In genomic region chr2:117019552-117019951, GRCm38 (mm10) we compare ENCODE assay signal across 9 mouse cellular contexts.
DNase-seq lines count a peak whose midpoint lies in the region; ATAC-seq and TF ChIP-seq lines count a peak whose summit lies in the region.
"Had no signal": no experiment of that assay in that cellular context is flagged by ENCODE, and none has a peak within 500 bp of the region (broad histone marks: within the 10 kb centered on the region; RNA-seq: fewer than 3 reads in every experiment).

No protein-coding gene starts in this region.

- ATAC-seq in lung, embryonic 14.5 days (ENCODE audit: insufficient read depth): peak; percentile 67; the same call in 1 of the 2 replicates
- ATAC-seq in embryonic facial prominence, embryonic 11.5 days (replicated peaks; ENCODE audit: insufficient number of reproducible peaks, low FRiP score, low TSS enrichment, low read depth): 0 out of 2 replicates have a peak, but pooled peaks have one; percentile 21
- peak; percentile 16; the same call in 1 of the 2 replicates for ATAC-seq in limb, embryonic 13.5 days (ENCODE audit: low FRiP score, low read depth)

- peaks cover 13% of the 10 kb centered on the region for H3K4me1 ChIP-seq in lung, embryonic 14.5 days (ENCODE audit: insufficient read depth)
- 0 out of 2 replicates have a peak, but pooled peaks cover 4% of the 10 kb centered on the region for H3K4me1 ChIP-seq in embryonic facial prominence, embryonic 11.5 days (ENCODE audit: control insufficient read depth, insufficient read depth, low read length)
- H3K4me1 ChIP-seq in limb, embryonic 13.5 days: peaks cover 19% of the 10 kb centered on the region

- peak overlapping the region; percentile 72 for H3K27ac ChIP-seq in gastrocnemius, adult 2 months
- peak overlapping the region; percentile 51; the same call in 1 of the 2 replicates for H3K27ac ChIP-seq in lung, embryonic 14.5 days (ENCODE audit: low read depth)
- H3K27ac ChIP-seq in embryonic facial prominence, embryonic 11.5 days (replicated peaks; ENCODE audit: low read depth, low read length): no peak overlapping the region
- peak overlapping the region; percentile 48; the same call in 1 of the 2 replicates for H3K27ac ChIP-seq in limb, embryonic 13.5 days

- H3K9me3 ChIP-seq in lung, embryonic 14.5 days (ENCODE audit: low read depth, low read length): no peaks in the 10 kb centered on the region
- H3K9me3 ChIP-seq in embryonic facial prominence, embryonic 11.5 days (replicated peaks; ENCODE audit: control insufficient read depth, low read length): no peaks in the 10 kb centered on the region
- no peaks in the 10 kb centered on the region for H3K9me3 ChIP-seq in limb, embryonic 13.5 days

- no peak overlapping the region for H3K9ac ChIP-seq in lung, embryonic 14.5 days
- no peak overlapping the region for H3K9ac ChIP-seq in embryonic facial prominence, embryonic 11.5 days (replicated peaks; ENCODE audit: low read length)
- H3K9ac ChIP-seq in limb, embryonic 13.5 days: no peak overlapping the region

- DNase-seq in gastrocnemius, adult 2 months: no peak
- no peak for DNase-seq in gastrocnemius, postnatal 10 days
- DNase-seq in lung, embryonic 14.5 days: no peak
- no peak for DNase-seq in lung, adult 18-20 months
- no peak for DNase-seq in embryonic facial prominence, embryonic 11.5 days (ENCODE audit: low spot score)
- DNase-seq in urinary bladder, postnatal 36 days (ENCODE audit: low spot score in 2 of 2): no peak
- no peak for DNase-seq in adrenal gland, adult 8-10 months
- DNase-seq: thymus, postnatal 14 days had no signal

- no peak overlapping the region for H3K4me2 ChIP-seq in lung, embryonic 14.5 days
- no peak overlapping the region for H3K4me2 ChIP-seq in embryonic facial prominence, embryonic 11.5 days (ENCODE audit: low read depth, low read length)
- no peak overlapping the region for H3K4me2 ChIP-seq in limb, embryonic 13.5 days (replicated peaks)

- TF ChIP-seq CTCF in gastrocnemius, adult 2 months (IDR thresholded peaks at IDR 0.05): no peak
- TF ChIP-seq CTCF in lung, embryonic 14.5 days (IDR thresholded peaks at IDR 0.05; ENCODE audit: low read depth): no peak

- H3K4me3 ChIP-seq in gastrocnemius, adult 2 months: no peak overlapping the region
- no peak overlapping the region for H3K4me3 ChIP-seq in lung, embryonic 14.5 days (ENCODE audit: low read depth, low read length)
- no peak overlapping the region for H3K4me3 ChIP-seq in embryonic facial prominence, embryonic 11.5 days (ENCODE audit: low read depth, low read length)
- H3K4me3 ChIP-seq in limb, embryonic 13.5 days: no peak overlapping the region

- H3K27me3 ChIP-seq in lung, embryonic 14.5 days (ENCODE audit: insufficient read depth, low read length): no peaks in the 10 kb centered on the region
- H3K27me3 ChIP-seq in embryonic facial prominence, embryonic 11.5 days (ENCODE audit: control insufficient read depth, insufficient read depth, low read length): no peaks in the 10 kb centered on the region
- H3K27me3 ChIP-seq in limb, embryonic 13.5 days: no peaks in the 10 kb centered on the region

- H3K36me3 ChIP-seq in lung, embryonic 14.5 days (ENCODE audit: insufficient read depth): no peaks in the 10 kb centered on the region
- H3K36me3 ChIP-seq in embryonic facial prominence, embryonic 11.5 days (replicated peaks; ENCODE audit: control insufficient read depth, insufficient read depth, low read depth, low read length): no peaks in the 10 kb centered on the region
- H3K36me3 ChIP-seq in limb, embryonic 13.5 days: no peaks in the 10 kb centered on the region

- 33% methylated on average over 1 of the region's 1 CpGs for WGBS in lung, embryonic 14.5 days
- 40% methylated on average over 1 of the region's 1 CpGs for WGBS in embryonic facial prominence, embryonic 11.5 days
- WGBS in limb, embryonic 13.5 days: 67% methylated on average over 1 of the region's 1 CpGs

- intact Hi-C loops in gastrocnemius, adult 2 months (cut with DNase I): loop anchor here (5.0 kb wide), 1 partner anchor 42 kb away; no protein-coding TSS in a partner anchor

Comparison
In these comparisons a context has a peak if more than half of its experiments do, and no peak if none do; other contexts are left out.
1. ATAC-seq: peak in every context shown above with its lines; median percentile 67 in lung, embryonic 14.5 days; 21 in embryonic facial prominence, embryonic 11.5 days; 16 in limb, embryonic 13.5 days.